Mouse (Mus musculus): Measurements from ENCODE around the gene Cfap61.

DNA sequence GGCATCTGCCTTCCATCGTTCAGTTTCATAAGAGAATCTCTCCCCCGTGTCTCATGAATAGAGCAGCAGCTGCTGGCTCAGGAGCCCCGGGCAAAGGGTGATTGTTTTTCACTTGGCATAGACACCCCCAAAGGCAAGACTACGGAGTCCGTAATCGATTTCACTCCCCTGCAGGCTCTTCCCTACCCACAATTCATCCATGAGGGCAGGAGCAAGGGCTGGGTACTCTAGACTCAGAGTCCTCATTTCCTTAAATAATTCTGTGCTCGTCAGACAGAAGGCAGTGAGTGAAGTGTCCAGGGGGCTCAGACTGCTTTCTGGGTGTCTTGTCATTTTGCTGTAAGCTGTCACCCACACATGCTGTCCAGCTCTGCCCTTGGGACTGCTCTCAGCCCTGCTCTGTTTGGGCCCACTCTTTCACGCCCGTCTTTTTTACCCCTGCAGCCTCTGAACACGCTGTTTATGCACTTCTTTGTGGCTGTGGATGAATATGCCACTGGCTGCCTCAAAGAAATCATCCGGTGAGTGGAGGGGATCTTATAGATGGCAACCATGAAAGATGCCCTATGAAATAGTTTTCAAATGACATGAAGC is 15.0 kb downstream of the Cfap61 start:
- TF ChIP-seq CTCF (IDR thresholded peaks at IDR 0.05; ENCODE audit: borderline replicate concordance, insufficient read depth, low read length): no peak
- TF ChIP-seq POLR2A (IDR thresholded peaks at IDR 0.05; ENCODE audit: low read depth, low read length): no peak

All from embryonic fibroblast, embryonic 13.5 days (primary cell).